Mouse (Mus musculus) megakaryocyte, embryonic 14.5 days (primary cell): ENCODE data around the gene Vwa7.

Experiments used
- FLI1 ChIP-seq: IDR thresholded peaks from 2 replicates; pipeline ENCODE4 v1.6.1; 2012; ENCODE audit warnings: low read length, inconsistent platforms, mixed read lengths
- GATA1 ChIP-seq: IDR thresholded peaks from 3 replicates; pipeline ENCODE4 v1.6.1; 2012; ENCODE audit warnings: mixed read lengths, low read length, inconsistent platforms, borderline replicate concordance

- no peak for TF ChIP-seq FLI1
- TF ChIP-seq GATA1, result no peak
These were observed 57.7 kb downstream of the Vwa7 start for GRCm38 (mm10) chr17:35074097-35074496.
